Mouse (Mus musculus) cerebellum, adult (tissue): ENCODE results near the gene Gm17949.

Experiments
- ATAC-seq: cut with Nextera tagmentation; 2 replicates; pipeline ENCODE4 v1.9.2; 2017; ENCODE audit warnings: mild to moderate bottlenecking, moderate library complexity, mixed read lengths; ENCODE audit not compliant: insufficient number of reproducible peaks, low FRiP score, low TSS enrichment

Gm17949 gene

DNA sequence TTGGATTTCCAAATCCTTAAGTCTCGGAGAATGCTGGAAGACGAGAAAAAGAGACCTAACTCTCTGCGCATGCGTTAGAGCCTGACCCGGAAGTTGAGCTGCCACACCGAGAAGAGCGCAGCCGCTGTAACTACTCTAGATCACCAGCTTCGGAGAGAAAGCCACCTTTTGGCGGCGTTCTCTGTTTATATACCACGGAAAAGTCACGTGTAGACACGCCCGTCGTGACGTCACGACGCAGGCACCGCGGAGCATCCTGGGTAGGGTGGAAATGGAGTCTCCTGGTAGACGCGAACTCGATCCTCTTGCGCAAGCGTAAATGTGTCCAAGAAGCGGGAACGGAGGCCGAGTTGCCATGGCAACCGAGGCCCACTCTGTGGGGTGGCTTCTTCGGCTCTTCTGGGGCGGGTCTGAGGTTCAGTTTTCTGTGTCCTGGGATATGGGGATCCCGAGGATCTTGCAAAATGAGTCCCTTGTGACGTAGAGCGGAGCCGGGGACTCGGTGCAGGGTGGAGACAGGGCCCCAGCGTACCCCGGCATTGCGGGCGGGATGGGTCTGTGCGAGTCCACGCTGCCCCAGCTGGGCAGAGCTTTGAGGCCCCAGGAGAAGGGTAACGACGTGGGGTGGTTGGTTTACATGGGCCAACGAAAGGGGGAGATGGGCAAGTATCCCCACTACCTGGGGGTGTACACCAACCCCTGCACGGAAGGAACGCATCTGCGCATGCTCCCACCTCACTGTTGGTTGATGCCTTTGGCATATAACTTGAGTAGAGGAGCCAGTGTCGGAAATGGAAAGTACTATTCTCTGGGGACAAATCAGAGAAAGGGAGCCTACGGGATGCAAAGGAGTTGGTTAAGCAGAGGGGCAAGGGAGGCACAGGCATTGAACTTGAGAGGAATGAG is at the start of gene Gm17949, which contains the start of gene Gtf2f1:
TSS of gene Gm17949 (plus strand) at position 234 of the 906 bp plus-strand sequence.
TSS of gene Gtf2f1 (minus strand) at position 53 of the 906 bp plus-strand sequence.
- ATAC-seq, result peak; percentile 94

- ATAC-seq, result no peak
These were observed 49.4 kb upstream of the Gm17949 start for GRCm38 (mm10) chr17:56961880-56962279.

DNA sequence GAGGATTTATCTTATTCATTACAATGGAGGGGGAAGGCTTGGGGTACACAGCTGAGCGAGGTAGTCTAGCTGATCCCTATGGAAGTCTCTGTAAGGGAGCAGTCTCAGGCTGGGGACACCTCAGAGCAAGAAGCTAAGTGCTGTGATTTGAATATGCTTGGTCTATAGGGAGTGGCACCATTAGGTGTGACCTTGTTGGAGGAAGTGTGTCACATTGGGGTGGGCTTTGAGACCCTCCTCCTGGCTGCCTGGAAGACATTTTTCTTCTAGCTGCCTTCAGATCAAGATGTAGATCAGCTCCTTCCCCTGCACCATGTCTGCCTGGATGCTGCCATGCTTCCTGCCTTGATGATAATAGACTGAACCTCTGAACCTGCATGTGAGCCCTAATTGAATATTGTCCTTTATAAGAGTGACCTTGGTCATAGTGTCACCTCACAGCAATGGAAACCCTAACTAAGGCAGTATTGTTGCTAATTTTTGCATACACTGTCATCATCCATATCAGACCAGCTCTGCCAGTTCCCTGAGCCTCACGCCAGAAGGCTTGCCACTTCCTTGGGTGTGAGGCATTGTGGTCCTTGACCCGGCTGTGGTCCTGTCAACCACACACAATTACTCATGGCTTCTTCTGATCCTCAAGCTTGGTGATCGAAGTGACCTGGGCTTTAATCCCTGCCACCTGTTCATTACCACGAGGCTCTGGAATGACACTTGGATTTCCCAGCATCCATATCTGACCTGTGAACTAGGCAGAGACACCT is 48.4 kb upstream of the Gm17949 start:
- no peak for ATAC-seq

- ATAC-seq, result no peak
These were observed 47.6 kb upstream of the Gm17949 start for GRCm38 (mm10) chr17:56963646-56964045.

DNA sequence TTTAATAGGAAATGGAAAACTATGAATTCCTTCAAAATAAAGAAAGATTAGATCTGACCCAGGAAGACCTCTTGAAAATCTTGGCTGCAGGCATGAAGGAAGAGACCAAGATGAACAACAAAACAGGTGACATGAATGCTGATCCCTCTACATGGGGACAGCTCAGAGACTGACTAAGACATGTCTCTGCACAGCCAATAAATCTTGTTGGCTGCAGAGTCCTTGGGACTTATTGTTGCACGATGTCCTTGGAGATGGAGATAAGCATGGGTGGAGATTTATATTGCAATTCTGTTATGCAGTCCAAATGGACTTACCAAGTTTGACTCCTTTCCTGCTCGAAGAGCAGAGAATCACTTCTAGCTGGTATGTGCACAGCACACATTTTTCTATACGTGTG is 41.9 kb upstream of the Gm17949 start:
- ATAC-seq, result no peak

DNA sequence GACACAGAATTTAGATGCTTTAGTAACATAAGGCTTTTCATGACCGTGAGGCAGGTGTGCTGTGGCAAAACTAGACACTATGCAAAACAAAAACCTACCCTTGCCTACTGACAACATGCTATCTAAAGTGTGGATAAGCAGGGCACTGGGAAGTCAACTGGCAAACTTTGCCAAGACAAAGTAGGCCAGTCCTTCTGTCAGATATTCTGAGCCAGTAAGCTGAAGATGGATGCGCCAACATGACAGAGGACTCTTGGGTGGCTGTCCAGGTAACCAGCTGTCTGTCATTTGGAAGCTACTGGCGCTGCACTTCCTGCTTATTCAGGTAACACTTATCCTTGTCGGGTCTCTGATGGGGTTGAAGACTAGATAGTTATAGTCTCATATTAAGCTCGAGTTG is 41.2 kb upstream of the Gm17949 start:
- ATAC-seq, result no peak

- ATAC-seq, result no peak
These were observed 37.1 kb upstream of the Gm17949 start for GRCm38 (mm10) chr17:56973956-56974707.

GRCm38 (mm10) chr17:56974708-56975240 is 36.5 kb upstream of the Gm17949 start:
- no peak for ATAC-seq

DNA sequence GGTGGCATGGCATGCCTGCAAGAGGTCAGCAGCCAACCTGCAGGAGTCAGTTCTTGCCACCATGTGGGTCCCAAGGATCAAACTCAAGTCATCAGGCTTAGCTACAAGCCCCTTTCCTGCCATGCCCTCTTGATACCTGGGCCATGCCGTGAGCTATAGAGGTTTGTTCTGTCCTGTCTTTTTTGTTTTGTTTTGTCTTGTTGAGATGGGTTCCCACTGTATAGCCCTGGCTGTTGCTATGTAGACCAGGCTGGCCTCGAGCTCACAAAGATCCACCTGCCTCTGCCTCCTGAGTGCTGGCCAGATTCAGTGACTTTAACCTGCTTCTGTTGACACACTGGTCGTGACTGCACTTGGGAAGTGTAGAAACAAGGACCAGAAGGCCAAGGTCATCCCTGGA is 35.9 kb upstream of the Gm17949 start:
- no peak for ATAC-seq

DNA sequence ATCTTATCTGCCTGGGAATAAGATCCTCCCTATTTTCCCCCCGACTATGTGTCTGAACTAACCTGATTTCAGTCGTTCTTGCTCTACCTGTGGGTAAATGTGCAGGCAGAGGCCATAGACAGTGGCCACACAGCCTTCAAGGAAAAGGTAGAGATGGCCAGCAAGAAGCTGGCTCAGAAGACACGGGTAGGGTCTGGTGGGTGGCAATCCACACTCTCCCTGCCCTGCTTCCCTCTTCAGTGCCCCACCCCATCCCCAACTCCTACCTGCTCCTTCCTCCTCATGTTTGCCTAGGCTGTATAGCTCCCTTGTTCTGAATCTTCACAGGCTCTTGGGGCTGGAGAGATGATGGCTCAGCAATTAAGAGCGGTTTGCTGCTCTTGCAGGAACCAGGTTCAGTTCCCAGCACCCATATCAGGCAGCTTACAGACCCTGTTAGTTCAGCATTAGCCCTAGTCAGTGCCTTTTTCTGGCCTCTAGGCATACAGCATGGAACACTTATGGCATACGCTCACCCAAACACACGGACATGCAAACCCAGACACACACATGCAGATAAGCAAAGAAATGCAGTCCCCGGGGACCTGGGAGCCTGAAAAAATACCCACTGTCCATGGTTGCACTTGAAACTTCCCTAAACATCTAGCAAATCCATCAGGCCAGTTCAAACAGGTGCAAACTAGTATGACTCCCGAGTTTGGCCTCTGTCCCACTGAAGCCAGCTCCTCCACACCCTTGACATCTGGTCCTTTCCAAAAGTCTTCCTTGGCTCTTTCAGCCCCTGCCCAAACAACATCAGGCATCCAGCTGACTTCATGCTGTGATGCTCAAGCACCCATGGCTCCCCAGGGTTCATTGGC is 34.5 kb upstream of the Gm17949 start:
- ATAC-seq, result no peak

GRCm38 (mm10) chr17:56979524-56979923 is 31.7 kb upstream of the Gm17949 start:
- ATAC-seq, result no peak

- ATAC-seq, result no peak
These were observed 30.2 kb upstream of the Gm17949 start for GRCm38 (mm10) chr17:56981049-56981448.

DNA sequence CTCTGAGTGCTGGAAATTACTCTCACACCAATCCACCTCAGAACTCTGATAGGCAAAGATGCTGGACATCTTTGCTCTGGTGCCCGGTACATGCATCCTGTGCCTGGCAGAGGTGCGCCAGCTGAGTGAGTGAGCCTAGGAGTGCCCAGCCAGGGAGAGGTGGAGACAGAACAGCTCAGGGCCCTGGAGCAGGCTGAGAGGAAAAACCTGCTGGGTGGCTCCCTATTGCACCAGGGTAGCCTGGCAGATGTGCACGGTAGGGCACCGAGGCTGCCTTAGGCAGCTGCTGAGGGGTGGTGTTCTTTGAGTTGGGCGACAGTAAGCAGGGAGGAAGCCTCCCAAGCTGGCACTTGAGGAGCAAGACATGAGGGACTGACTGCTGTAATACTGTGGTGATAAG is 29.3 kb upstream of the Gm17949 start, which contains the start of gene Acer1:
TSS of gene Acer1 (minus strand) at position 114 of the 400 bp plus-strand sequence.
- ATAC-seq, result no peak

DNA sequence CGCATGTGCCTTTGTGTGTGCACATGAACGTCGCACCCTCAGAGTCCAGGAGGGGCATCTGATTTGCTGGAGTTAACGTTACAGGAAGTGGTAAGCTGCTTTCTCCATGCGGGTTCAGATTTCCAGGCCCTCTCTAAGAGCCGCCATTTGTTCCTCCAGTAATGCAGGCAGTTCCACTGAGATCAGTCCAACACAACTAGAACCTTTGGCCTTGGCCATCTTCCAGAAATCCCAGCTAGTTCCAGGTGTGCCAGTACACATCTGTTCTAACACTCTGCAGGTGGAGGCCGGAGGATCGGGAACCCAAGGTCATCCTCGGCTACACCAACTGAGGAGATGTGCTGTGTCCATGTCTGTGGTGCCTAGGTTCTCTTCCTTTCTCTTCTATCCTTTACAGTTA is 26.4 kb upstream of the Gm17949 start:
- ATAC-seq, result no peak

DNA sequence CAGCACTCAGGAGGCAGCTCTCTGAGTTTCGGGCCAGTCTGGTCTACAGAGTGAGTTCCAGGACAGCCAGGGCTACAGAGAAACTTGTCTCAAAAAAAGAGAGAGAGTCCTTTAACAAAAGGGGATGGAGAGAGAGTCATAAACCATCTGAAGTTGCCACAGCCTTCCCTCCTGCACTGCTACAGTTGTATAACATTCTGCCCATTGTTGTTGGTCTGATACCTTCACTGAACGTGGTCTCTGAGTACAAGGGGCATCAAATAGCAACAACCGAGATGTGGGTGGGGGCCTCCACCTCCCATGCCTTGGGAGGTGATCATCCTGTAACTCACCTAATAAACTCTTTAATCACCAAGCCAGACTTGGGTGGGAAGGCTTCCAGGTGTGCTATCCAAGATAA is 25.6 kb upstream of the Gm17949 start:
- no peak for ATAC-seq

DNA sequence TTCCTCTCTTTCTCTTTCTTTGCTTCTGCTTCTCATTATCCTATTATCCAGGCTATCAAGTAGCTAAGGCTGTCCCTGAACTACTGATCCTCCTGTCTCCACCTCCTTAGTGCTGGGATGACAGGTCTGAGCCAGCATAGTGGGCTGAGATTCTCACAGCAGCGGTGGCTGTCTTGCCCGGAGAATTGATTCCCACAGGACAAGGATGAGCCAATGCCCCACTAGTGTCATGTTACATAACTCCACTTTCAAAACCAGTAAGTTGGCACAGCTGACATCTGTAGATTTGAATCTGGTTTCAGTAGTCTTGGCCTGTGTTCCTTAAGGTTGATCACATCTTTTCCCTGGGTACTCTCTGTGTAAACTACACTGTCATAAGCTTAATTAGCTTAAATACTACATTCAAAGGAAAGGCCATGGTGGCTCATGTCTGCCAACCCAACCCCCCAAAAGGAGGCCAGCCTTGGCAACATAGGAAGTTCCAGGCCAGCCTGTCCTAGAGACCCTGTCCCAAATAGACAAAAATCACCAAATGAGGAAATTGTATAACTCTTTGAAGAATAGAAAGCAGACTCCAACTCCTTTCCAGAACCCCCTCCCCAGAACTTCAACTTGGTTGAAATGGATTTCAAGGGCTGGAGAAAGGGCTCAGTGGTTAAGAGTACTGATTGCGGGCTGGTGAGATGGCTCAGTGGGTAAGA is 25.0 kb upstream of the Gm17949 start:
- ATAC-seq, result no peak

DNA sequence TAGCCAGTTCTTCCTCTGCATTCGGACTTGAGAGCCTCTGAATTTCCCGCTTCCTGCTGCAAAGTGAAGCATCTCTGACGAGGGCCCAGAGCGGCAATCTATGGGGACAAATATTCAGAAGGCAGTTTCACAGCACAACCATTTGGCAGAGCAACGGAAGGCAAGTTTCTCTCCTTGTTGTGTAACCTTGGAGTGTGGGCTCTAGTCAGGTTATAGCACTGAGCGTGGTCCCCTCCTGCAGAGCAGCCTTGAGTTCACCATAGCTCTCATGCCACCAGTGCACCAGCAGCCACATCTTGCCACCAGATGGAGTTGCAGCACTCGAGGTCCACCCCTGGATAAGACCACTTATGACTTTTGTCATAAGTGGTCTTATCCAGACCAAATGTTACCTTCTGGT is 22.8 kb upstream of the Gm17949 start:
- no peak for ATAC-seq

DNA sequence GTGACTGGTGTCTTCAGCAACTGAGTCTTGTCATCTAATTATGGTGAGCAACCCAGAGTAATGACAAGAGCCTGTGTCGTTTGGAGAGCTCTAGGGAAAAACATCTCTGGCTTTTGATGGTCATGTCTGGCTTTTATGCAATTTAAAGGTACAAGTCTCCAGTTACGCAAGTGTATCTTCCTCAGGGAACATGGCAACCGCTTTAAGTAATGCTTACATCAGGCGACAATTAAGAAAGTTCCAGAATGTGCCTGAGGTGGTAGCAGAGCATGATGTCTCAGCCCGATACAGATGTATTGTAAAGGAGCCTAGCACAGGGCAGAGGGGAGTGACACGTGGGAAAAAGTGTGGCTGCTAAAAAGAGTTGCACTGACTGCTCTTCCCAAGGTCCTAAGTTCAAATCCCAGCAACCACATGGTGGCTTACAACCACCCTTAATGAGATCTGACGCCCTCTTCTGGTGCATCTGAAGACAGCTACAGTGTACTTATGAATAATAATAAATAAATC is 22.3 kb upstream of the Gm17949 start:
- ATAC-seq, result no peak
